Mouse (Mus musculus) fat pad, adult 2 months (tissue): ENCODE measurements at regions not wholly inside any gene's neighbourhood (a gene's known extent, or its start where the extent isn't known, plus 50 kb on each side); places are given as distances from the start of the nearest gene placed in this dataset.

ENCODE experiments used
- DNase-seq: peaks from one replicate; pipeline ENCODE4 v3.0.0-alpha.2; 2011; ENCODE audit warnings: low read depth, low spot score; ENCODE audit errors: extremely low read depth

GRCm38 (mm10) chr13:43724161-43724560 is 60.4 kb upstream of the Cd83 start:
- no peak for DNase-seq

GRCm38 (mm10) chr13:43725698-43726097 is 58.9 kb upstream of the Cd83 start:
- DNase-seq, result no peak

- DNase-seq, result no peak
These were observed 57.7 kb upstream of the Cd83 start for GRCm38 (mm10) chr13:43726895-43727341.

GRCm38 (mm10) chr13:43729617-43730016 is 55.0 kb upstream of the Cd83 start:
- DNase-seq, result no peak

GRCm38 (mm10) chr13:43733061-43733460 is 51.5 kb upstream of the Cd83 start:
- DNase-seq, result no peak

- peak; percentile 4 for DNase-seq
These were observed 49.9 kb upstream of the Cd83 start for GRCm38 (mm10) chr13:43734641-43735040.
